Comparison of ENCODE assay signal across 8 mouse cellular contexts in genomic region chr19:40587491-40588292, GRCm38 (mm10). TPM values are rescaled to one million over a fixed set of nuclear protein-coding genes. Genes with fewer than 3 reads are reported as not detected.
DNase-seq lines count a peak whose midpoint lies in the region; ATAC-seq and TF ChIP-seq lines count a peak whose summit lies in the region.

No protein-coding gene starts in this region.

- peak overlapping the region; percentile 72 for H3K4me3 ChIP-seq in embryonic facial prominence, embryonic 14.5 days (ENCODE audit: low read depth, low read length)
- peak overlapping the region; percentile 76 for H3K4me3 ChIP-seq in limb, embryonic 14.5 days (replicated peaks; ENCODE audit: low read length)

- peak; percentile 63 for ATAC-seq in frontal cortex, adult (ENCODE audit: low TSS enrichment)
- peak; percentile 62 for ATAC-seq in embryonic facial prominence, embryonic 14.5 days (ENCODE audit: low read depth)
- ATAC-seq in limb, embryonic 14.5 days (ENCODE audit: low FRiP score, low read depth), result peak; percentile 58

- peak overlapping the region; percentile 79 for H3K4me2 ChIP-seq in embryonic facial prominence, embryonic 14.5 days (ENCODE audit: low read depth, low read length)
- H3K4me2 ChIP-seq in limb, embryonic 14.5 days (replicated peaks; ENCODE audit: low read depth, low read length, severe bottlenecking), result peak overlapping the region; percentile 72

- no peak for TF ChIP-seq POLR2A in limb, embryonic 14.5 days (IDR thresholded peaks at IDR 0.05; ENCODE audit: borderline replicate concordance, extremely low read depth, insufficient read depth, insufficient read length)

- no peaks in the 10 kb centered on the region for H3K27me3 ChIP-seq in embryonic facial prominence, embryonic 14.5 days (replicated peaks; ENCODE audit: control insufficient read depth, insufficient read depth, low read length)
- H3K27me3 ChIP-seq in limb, embryonic 14.5 days (ENCODE audit: control insufficient read depth, insufficient read depth, low read length), result no peaks in the 10 kb centered on the region

- peak overlapping the region; percentile 73 for H3K9ac ChIP-seq in embryonic facial prominence, embryonic 14.5 days (ENCODE audit: low read depth, low read length)
- peak overlapping the region; percentile 74 for H3K9ac ChIP-seq in limb, embryonic 14.5 days (ENCODE audit: low read depth, low read length, severe bottlenecking)

- 3% methylated on average over 22 of the region's 30 CpGs for WGBS in embryonic facial prominence, embryonic 14.5 days
- WGBS in limb, embryonic 14.5 days, result 3% methylated on average over 26 of the region's 30 CpGs

- H3K36me3 ChIP-seq in embryonic facial prominence, embryonic 14.5 days (ENCODE audit: control insufficient read depth, insufficient read depth, low read length), result peaks cover 22% of the 10 kb centered on the region
- peaks cover 21% of the 10 kb centered on the region for H3K36me3 ChIP-seq in limb, embryonic 14.5 days (ENCODE audit: control insufficient read depth, insufficient read depth, low read length)

- H3K27ac ChIP-seq in embryonic facial prominence, embryonic 14.5 days (replicated peaks; ENCODE audit: low read depth, low read length), result 0 out of 2 replicates have a peak overlapping the region, but pooled peaks have one; percentile 8
- no peak overlapping the region for H3K27ac ChIP-seq in limb, embryonic 14.5 days (replicated peaks; ENCODE audit: low read depth, low read length)

- no peak for DNase-seq in frontal cortex, postnatal 36 days (ENCODE audit: low spot score in 2 of 2)
- DNase-seq in 416B (ENCODE audit: low read depth), result peak; percentile 21
- peak; percentile 27 for DNase-seq in embryonic facial prominence, embryonic 14.5 days (ENCODE audit: low spot score)
- no peak for DNase-seq in limb, embryonic 14.5 days (ENCODE audit: low spot score)
- DNase-seq in telencephalon, adult 2 months (ENCODE audit: low read depth, low spot score), result peak; percentile 8
- DNase-seq in layer of hippocampus, postnatal 25 days (ENCODE audit: extremely low spot score in 1 of 2, low spot score in 1 of 2), result no peak
- DNase-seq in urinary bladder, postnatal 25 days (ENCODE audit: low spot score), result no peak

- no peaks in the 10 kb centered on the region for H3K9me3 ChIP-seq in embryonic facial prominence, embryonic 14.5 days (ENCODE audit: control insufficient read depth, low read length)
- no peaks in the 10 kb centered on the region for H3K9me3 ChIP-seq in limb, embryonic 14.5 days (ENCODE audit: control insufficient read depth, low read length)

- peaks cover 10% of the 10 kb centered on the region for H3K4me1 ChIP-seq in embryonic facial prominence, embryonic 14.5 days (ENCODE audit: control insufficient read depth, insufficient read depth, low read length)
- peaks cover 7% of the 10 kb centered on the region for H3K4me1 ChIP-seq in limb, embryonic 14.5 days (ENCODE audit: control insufficient read depth, insufficient read depth, low read length)

RNA-seq across cellular contexts. Expression of gene Aldh18a1, which starts 0.6 kb away (rescaled TPM):
- polyA plus RNA-seq in embryonic facial prominence, embryonic 14.5 days (2014; fragmentation: Nextera tagmentation; extraction: Ambion mirVana), result 62.5 and 73.1 TPM in 2 replicates
- polyA plus RNA-seq in limb, embryonic 14.5 days (2012; rRNA removed), result 79.8 and 83.3 TPM in 2 replicates
- polyA plus RNA-seq in limb, embryonic 14.5 days (2014; fragmentation: Nextera tagmentation; extraction: Ambion mirVana), result 63.2 and 65.3 TPM in 2 replicates
- 10 to 100 TPM; 22.0 to 30.3 TPM for total RNA-seq in layer of hippocampus, postnatal 25 days (2021)

RNA-seq across cellular contexts. Expression of gene Tctn3, which starts 24.3 kb away (rescaled TPM):
- polyA plus RNA-seq in embryonic facial prominence, embryonic 14.5 days (2014; fragmentation: Nextera tagmentation; extraction: Ambion mirVana), result 10.5 and 11.6 TPM in 2 replicates
- 17.0 and 22.3 TPM in 2 replicates for polyA plus RNA-seq in limb, embryonic 14.5 days (2012; rRNA removed)
- 11.4 and 13.1 TPM in 2 replicates for polyA plus RNA-seq in limb, embryonic 14.5 days (2014; fragmentation: Nextera tagmentation; extraction: Ambion mirVana)
- total RNA-seq in layer of hippocampus, postnatal 25 days (2021), result 10 to 100 TPM; 15.8 to 17.6 TPM

RNA-seq across cellular contexts. Expression of gene Entpd1, which starts 24.5 kb away (rescaled TPM):
- polyA plus RNA-seq in embryonic facial prominence, embryonic 14.5 days (2014; fragmentation: Nextera tagmentation; extraction: Ambion mirVana), result 15.7 and 18.3 TPM in 2 replicates
- polyA plus RNA-seq in limb, embryonic 14.5 days (2012; rRNA removed), result 7.4 and 9.5 TPM in 2 replicates
- polyA plus RNA-seq in limb, embryonic 14.5 days (2014; fragmentation: Nextera tagmentation; extraction: Ambion mirVana), result 9.8 and 11.0 TPM in 2 replicates
- 10 to 100 TPM; 15.9 to 20.2 TPM for total RNA-seq in layer of hippocampus, postnatal 25 days (2021)

Comparison
In these comparisons a context has a peak if more than half of its experiments do, and no peak if none do; other contexts are left out.
1. DNase-seq: peak in 416B (single experiment), embryonic facial prominence, embryonic 14.5 days (single experiment) and telencephalon, adult 2 months (single experiment); none in frontal cortex, postnatal 36 days (0 of 2), limb, embryonic 14.5 days (single experiment), layer of hippocampus, postnatal 25 days (0 of 2) and urinary bladder, postnatal 25 days (single experiment).
2. Peak in every context shown above with its lines, with median percentiles within 50 percentile points of each other: ATAC-seq.